Mouse (Mus musculus) bone marrow macrophage, adult 2 months (primary cell): ENCODE data around the gene Palld.

Experiments used
- CTCF ChIP-seq: IDR thresholded peaks from 2 replicates; pipeline ENCODE4 v1.5.1; 2012; ENCODE audit warnings: low read depth, mild to moderate bottlenecking, low read length, moderate library complexity
- POLR2A ChIP-seq: IDR thresholded peaks from 2 replicates; pipeline ENCODE4 v1.6.1; 2012; ENCODE audit warnings: mild to moderate bottlenecking, low read depth, low read length, borderline replicate concordance

GRCm38 (mm10) chr8:61637736-61638135 is 264.8 kb downstream of the Palld start:
- TF ChIP-seq CTCF (no peak), POLR2A (no peak)
